Mouse (Mus musculus) monocyte, adult 59 days (primary cell): ENCODE measurements around the gene Chil3. TPM values are rescaled to one million over a fixed set of nuclear protein-coding genes. Genes with fewer than 3 reads are reported as not detected.

Experiments used
- total RNA-seq, 2 experiments: library from RNA; stranded (reverse); gene quantifications; one replicate each; pipeline ENCODE4 v1.2.4; 2023

Chil3 gene
- 100 to 1,000 TPM; 549 to 966 TPM for total RNA-seq

GRCm38 (mm10) chr3:106167464-106167863 is at the start of gene Chil3:
TSS of gene Chil3 (minus strand) at chr3:106167564.

GRCm38 (mm10) chr3:106112929-106113328 is 54.4 kb downstream of the Chil3 start, which contains the start of gene Chia1:
TSS of gene Chia1 (plus strand) at chr3:106113229.

Other genes with a start within 250 kb of the Chil3 start
- gene I830077J02Rik, start 234.9 kb downstream of the Chil3 start, total RNA-seq = 100 to 1,000 TPM in 1 of 2 experiments, 10 to 100 TPM in 1; 99.1 to 110 TPM
- gene Wdr77, start 208.2 kb downstream of the Chil3 start, total RNA-seq = 10 to 100 TPM; 18.3 to 26.5 TPM
- gene Atp5f1, start 207.5 kb downstream of the Chil3 start, total RNA-seq = 100 to 1,000 TPM; 146 to 151 TPM
- 1 to 10 TPM; 1.9 to 2.6 TPM for gene Ovgp1, start 193.9 kb downstream of the Chil3 start, total RNA-seq
- gene Pifo, start 152.9 kb downstream of the Chil3 start, total RNA-seq = not detected
- under 1 TPM in 1 of 2 experiments, not detected in 1; 0.73 TPM for gene Chil5, start 134.8 kb downstream of the Chil3 start, total RNA-seq
- gene Chia1, start 54.3 kb downstream of the Chil3 start, total RNA-seq = not detected
- not detected for gene Chil4, start 51.9 kb upstream of the Chil3 start, total RNA-seq
- gene Chil6, start 238.6 kb upstream of the Chil3 start, total RNA-seq = not detected